Mouse (Mus musculus) colon, adult 2 months (tissue): Measurements from ENCODE around the gene Efna1. TPM values are rescaled to one million over a fixed set of nuclear protein-coding genes. Genes with fewer than 3 reads are reported as not detected.

ENCODE experiments used
- polyA plus RNA-seq: library from polyadenylated mRNA; depleted of rRNA; stranded (reverse); fragments of >200 nt; gene quantifications from 2 replicates; pipeline ENCODE4 v1.2.3, GENCODE M21; 2012; rRNA removed

Efna1 gene
- 126 and 153 TPM in 2 replicates for polyA plus RNA-seq

GRCm38 (mm10) chr3:89280606-89281511 is at the start of gene Efna1:
Gene Efna1, minus strand, starts transcription at chr3:89281142.

GRCm38 (mm10) chr3:89322514-89323165 is 41.7 kb upstream of the Efna1 start, which contains the start of gene Efna3:
Gene Efna3, minus strand, starts transcription at chr3:89322965.

GRCm38 (mm10) chr3:89270051-89270755 is 10.7 kb downstream of the Efna1 start, which contains the start of gene Slc50a1:
Gene Slc50a1, minus strand, starts transcription at chr3:89270570.

GRCm38 (mm10) chr3:89259076-89259475 is 21.9 kb downstream of the Efna1 start, which contains the start of gene Dpm3:
Gene Dpm3, plus strand, starts transcription at chr3:89259358.

GRCm38 (mm10) chr3:89246261-89247100 is 34.5 kb downstream of the Efna1 start, which contains the start of gene Trim46:
Gene Trim46, minus strand, starts transcription at chr3:89246309.

GRCm38 (mm10) chr3:89245688-89246171 is 35.2 kb downstream of the Efna1 start, which contains the start of gene Krtcap2:
Gene Krtcap2, plus strand, starts transcription at chr3:89245966.

GRCm38 (mm10) chr3:89228836-89229235 is 52.1 kb downstream of the Efna1 start, which contains the start of gene Muc1:
Gene Muc1, plus strand, starts transcription at chr3:89229057.

GRCm38 (mm10) chr3:89226900-89227299 is 54.0 kb downstream of the Efna1 start, which contains the start of gene Mtx1:
Gene Mtx1, minus strand, starts transcription at chr3:89227088.

Other genes starting within 250 kb of the Efna1 start
- 51.1 and 73.3 TPM in 2 replicates for gene Rusc1, start 187.8 kb downstream of the Efna1 start, polyA plus RNA-seq
- gene Gm43738, start 180.0 kb downstream of the Efna1 start, polyA plus RNA-seq = not detected in 2 replicates
- gene Fdps, start 179.2 kb downstream of the Efna1 start, polyA plus RNA-seq = 109 and 128 TPM in 2 replicates
- gene Pklr, start 145.0 kb downstream of the Efna1 start, polyA plus RNA-seq = 240 and 244 TPM in 2 replicates
- 1.1 and 1.4 TPM in 2 replicates for gene Hcn3, start 120.9 kb downstream of the Efna1 start, polyA plus RNA-seq
- gene Clk2, start 116.3 kb downstream of the Efna1 start, polyA plus RNA-seq = 42.4 and 43.0 TPM in 2 replicates
- gene Scamp3, start 103.7 kb downstream of the Efna1 start, polyA plus RNA-seq = 95.0 and 102 TPM in 2 replicates
- gene Fam189b, start 98.0 kb downstream of the Efna1 start, polyA plus RNA-seq = 40.2 and 42.7 TPM in 2 replicates
- 60.8 and 73.9 TPM in 2 replicates for gene Gba, start 78.2 kb downstream of the Efna1 start, polyA plus RNA-seq
- gene Thbs3, start 66.0 kb downstream of the Efna1 start, polyA plus RNA-seq = 48.4 and 68.6 TPM in 2 replicates
- 165 and 219 TPM in 2 replicates for gene Mtx1, start 54.1 kb downstream of the Efna1 start, polyA plus RNA-seq
- 26.0 and 27.3 TPM in 2 replicates for gene Muc1, start 52.1 kb downstream of the Efna1 start, polyA plus RNA-seq
- 263 and 392 TPM in 2 replicates for gene Krtcap2, start 35.2 kb downstream of the Efna1 start, polyA plus RNA-seq
- gene Trim46, start 34.8 kb downstream of the Efna1 start, polyA plus RNA-seq = 60.5 TPM in 2 replicates
- gene Dpm3, start 21.8 kb downstream of the Efna1 start, polyA plus RNA-seq = 440 and 595 TPM in 2 replicates
- gene Slc50a1, start 10.6 kb downstream of the Efna1 start, polyA plus RNA-seq = 254 and 375 TPM in 2 replicates
- 9.3 and 13.3 TPM in 2 replicates for gene Efna3, start 41.8 kb upstream of the Efna1 start, polyA plus RNA-seq
- 17.4 and 24.5 TPM in 2 replicates for gene Efna4, start 56.9 kb upstream of the Efna1 start, polyA plus RNA-seq
- gene Adam15, start 68.9 kb upstream of the Efna1 start, polyA plus RNA-seq = 211 and 244 TPM in 2 replicates
- gene Dcst2, start 80.8 kb upstream of the Efna1 start, polyA plus RNA-seq = 0.67 and 1.0 TPM in 2 replicates
- gene Dcst1, start 84.1 kb upstream of the Efna1 start, polyA plus RNA-seq = 0.77 and 1.1 TPM in 2 replicates
- 214 and 219 TPM in 2 replicates for gene Zbtb7b, start 113.6 kb upstream of the Efna1 start, polyA plus RNA-seq
- not detected in 2 replicates for gene Lenep, start 121.7 kb upstream of the Efna1 start, polyA plus RNA-seq
- gene Flad1, start 130.7 kb upstream of the Efna1 start, polyA plus RNA-seq = 37.4 and 39.6 TPM in 2 replicates
- gene Cks1b, start 137.2 kb upstream of the Efna1 start, polyA plus RNA-seq = 9.7 and 11.2 TPM in 2 replicates
- gene Shc1, start 137.3 kb upstream of the Efna1 start, polyA plus RNA-seq = 75.3 and 76.4 TPM in 2 replicates
- 131 and 151 TPM in 2 replicates for gene Pygo2, start 149.1 kb upstream of the Efna1 start, polyA plus RNA-seq
- 90.6 and 98.9 TPM in 2 replicates for gene Pbxip1, start 155.6 kb upstream of the Efna1 start, polyA plus RNA-seq
- 18.7 and 31.3 TPM in 2 replicates for gene Pmvk, start 173.4 kb upstream of the Efna1 start, polyA plus RNA-seq
- gene Kcnn3, start 239.0 kb upstream of the Efna1 start, polyA plus RNA-seq = 8.4 and 9.0 TPM in 2 replicates